Comparison of ENCODE assay signal across 15 mouse cellular contexts in the genomic region with DNA sequence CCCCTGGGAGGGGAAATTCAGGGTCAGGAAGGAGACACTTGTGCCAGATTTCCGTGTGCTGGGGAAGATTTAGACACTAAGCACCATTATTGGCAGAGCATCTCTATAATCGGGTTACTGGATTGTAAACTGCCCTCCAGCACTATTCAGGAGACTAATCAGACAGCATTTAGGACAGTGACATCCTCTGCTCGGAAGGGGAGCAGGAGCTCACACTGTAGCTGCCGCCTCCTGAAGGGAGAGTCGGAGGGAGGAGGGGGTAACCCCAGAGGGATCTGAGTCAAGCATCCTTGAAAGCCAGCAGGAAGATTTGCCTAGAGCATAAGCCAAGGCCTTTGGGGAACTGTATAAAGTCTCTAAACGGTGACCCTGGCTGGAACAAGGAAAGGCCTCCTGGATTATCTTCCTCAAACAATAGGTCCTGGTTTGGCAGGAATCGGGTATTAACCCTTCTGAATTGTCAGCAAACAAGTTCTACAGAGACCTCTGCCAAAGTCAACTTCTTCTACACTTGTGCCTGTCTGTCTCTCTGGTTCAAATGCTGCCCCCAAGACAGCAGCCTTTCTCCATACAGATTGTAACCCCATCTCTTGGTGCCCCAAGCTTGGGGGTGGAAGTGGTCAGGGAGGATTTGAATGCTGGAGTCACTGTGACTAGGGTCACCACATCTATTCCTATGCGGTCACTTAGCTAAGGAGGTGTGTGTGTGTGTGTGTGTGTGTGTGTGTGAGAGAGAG.
A peak's percentile ranks its signal among the peaks of the same experiment; 100 is the strongest.
DNase-seq lines count a peak whose midpoint lies in the region; ATAC-seq lines count a peak whose summit lies in the region.
"Had no signal": no experiment of that assay in that cellular context is flagged by ENCODE, and none has a peak within 500 bp of the region (broad histone marks: within the 10 kb centered on the region; RNA-seq: fewer than 3 reads in every experiment).

No protein-coding gene starts in this region.

- peak; percentile 34 to 38 for DNase-seq in heart, adult 18-20 months
- DNase-seq in heart, postnatal 25 days (ENCODE audit: low spot score), result no peak
- peak; percentile 51 for DNase-seq in 3T3-L1 (ENCODE audit: low read depth, low spot score)
- DNase-seq in adrenal gland, adult 2 months, result peak; percentile 89
- no peak for DNase-seq in kidney, adult 11 months
- DNase-seq in right cerebral cortex, postnatal 25 days, result no peak
- no peak for DNase-seq in spleen, adult 18-20 months
- DNase-seq: cerebellum, adult 11-12 months; forebrain, postnatal 0 days had no signal

- intact Hi-C loops in heart, postnatal 25 days (cut with DNase I), result no loop called here

- H3K27ac ChIP-seq in midbrain, embryonic 13.5 days, result peak overlapping the region; percentile 48; the same call in 1 of the 2 replicates
- H3K27ac ChIP-seq: heart, adult 2 months; liver, embryonic 12.5 days; stomach, embryonic 15.5 days had no signal

- H3K4me2 ChIP-seq in midbrain, embryonic 13.5 days (replicated peaks), result no peak overlapping the region
- H3K4me2 ChIP-seq: liver, embryonic 12.5 days; stomach, embryonic 15.5 days had no signal

- H3K36me3 ChIP-seq in midbrain, embryonic 13.5 days, result no peaks in the 10 kb centered on the region
- H3K36me3 ChIP-seq: liver, embryonic 12.5 days; stomach, embryonic 15.5 days had no signal

- no peaks in the 10 kb centered on the region for H3K9me3 ChIP-seq in midbrain, embryonic 13.5 days
- H3K9me3 ChIP-seq: liver, embryonic 12.5 days; stomach, embryonic 15.5 days had no signal

- H3K27me3 ChIP-seq in midbrain, embryonic 13.5 days, result no peaks in the 10 kb centered on the region
- H3K27me3 ChIP-seq: liver, embryonic 12.5 days; Patski; stomach, embryonic 15.5 days had no signal

- WGBS in midbrain, embryonic 13.5 days, result 32% methylated on average over 8 of the region's 8 CpGs

- no peak overlapping the region for H3K9ac ChIP-seq in midbrain, embryonic 13.5 days (replicated peaks)
- H3K9ac ChIP-seq: forebrain, postnatal 0 days; liver, embryonic 12.5 days; stomach, embryonic 15.5 days had no signal

- peaks cover 67% of the 10 kb centered on the region for H3K4me1 ChIP-seq in midbrain, embryonic 13.5 days (replicated peaks)

- no peak overlapping the region for H3K4me3 ChIP-seq in midbrain, embryonic 13.5 days (replicated peaks)
- H3K4me3 ChIP-seq: heart, adult 2 months; liver, embryonic 12.5 days; stomach, embryonic 15.5 days had no signal

- peak; percentile 21; the same call in 1 of the 2 replicates for ATAC-seq in midbrain, embryonic 13.5 days
- ATAC-seq: CD4-positive, CD25-positive, alpha-beta regulatory T cell, adult 4 months; forebrain, postnatal 0 days; liver, embryonic 12.5 days; Patski had no signal

Comparison
In these comparisons a context has a peak if more than half of its experiments do, and no peak if none do; other contexts are left out.
1. DNase-seq: peak in heart, adult 18-20 months (2 of 2), 3T3-L1 (single experiment) and adrenal gland, adult 2 months (single experiment); none in heart, postnatal 25 days (single experiment), kidney, adult 11 months (single experiment), right cerebral cortex, postnatal 25 days (single experiment) and spleen, adult 18-20 months (0 of 2).